Mouse (Mus musculus): ENCODE measurements around the gene Mindy3. TPM values are rescaled to one million over a fixed set of nuclear protein-coding genes. Genes with fewer than 3 reads are reported as not detected.

The Mindy3 gene
- polyA plus RNA-seq, 1 experiment, result 52.6 TPM

DNA sequence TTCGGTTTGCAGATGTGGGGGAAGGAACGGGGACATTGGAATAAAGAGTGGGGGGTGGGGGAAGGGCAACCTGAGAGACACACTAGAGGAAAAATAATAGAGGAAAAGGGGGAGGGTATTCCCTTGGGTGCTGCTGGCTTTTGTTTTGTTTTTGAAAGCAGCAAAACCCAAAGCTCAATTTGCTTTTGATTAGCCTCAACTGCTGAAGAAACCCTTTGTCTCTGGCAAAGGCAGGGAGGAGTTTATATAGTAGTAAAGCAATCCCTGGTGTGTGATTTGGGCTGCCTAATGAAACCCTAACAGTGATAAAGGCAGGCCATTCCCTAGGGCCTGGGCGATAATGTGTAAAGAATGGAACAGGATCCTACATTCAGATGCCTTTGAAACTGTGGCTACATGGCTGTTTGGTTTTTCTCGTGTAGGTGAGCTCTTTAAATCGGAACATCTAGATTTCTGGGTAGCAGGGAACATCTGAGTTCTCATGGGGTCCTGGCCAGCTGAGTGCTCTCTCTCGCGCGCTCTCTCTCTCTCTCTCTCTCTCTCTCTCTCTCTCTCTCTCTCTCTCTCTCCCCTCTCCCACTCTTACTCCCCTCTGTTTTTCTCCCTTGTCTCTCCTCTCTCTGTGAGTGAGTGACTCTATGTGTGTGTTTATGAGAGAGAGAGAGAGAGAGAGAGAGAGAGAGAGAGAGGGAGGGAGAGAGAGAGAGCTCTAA is 90.8 kb downstream of the Mindy3 start:
- Histone ChIP-seq H3K4me1 (ENCODE audit: control insufficient read depth, insufficient read depth, low read length) (no peaks in the 10 kb centered on the region), H3K27me3 (ENCODE audit: control insufficient read depth, insufficient read depth, low read length) (no peaks in the 10 kb centered on the region), H3K27ac (ENCODE audit: insufficient read depth, low read length) (no peak overlapping the region), H3K4me3 (replicated peaks; ENCODE audit: insufficient read depth, low read depth, low read length) (no peak overlapping the region)
- TF ChIP-seq CTCF (IDR thresholded peaks at IDR 0.05; ENCODE audit: borderline replicate concordance, insufficient read depth, low read depth, low read length) (no peak), POLR2A (IDR thresholded peaks at IDR 0.05; ENCODE audit: borderline replicate concordance, insufficient read depth, low read length) (no peak)
- DNase-seq, result no peak
- WGBS, result 30% methylated on average over 8 of the region's 8 CpGs

DNA sequence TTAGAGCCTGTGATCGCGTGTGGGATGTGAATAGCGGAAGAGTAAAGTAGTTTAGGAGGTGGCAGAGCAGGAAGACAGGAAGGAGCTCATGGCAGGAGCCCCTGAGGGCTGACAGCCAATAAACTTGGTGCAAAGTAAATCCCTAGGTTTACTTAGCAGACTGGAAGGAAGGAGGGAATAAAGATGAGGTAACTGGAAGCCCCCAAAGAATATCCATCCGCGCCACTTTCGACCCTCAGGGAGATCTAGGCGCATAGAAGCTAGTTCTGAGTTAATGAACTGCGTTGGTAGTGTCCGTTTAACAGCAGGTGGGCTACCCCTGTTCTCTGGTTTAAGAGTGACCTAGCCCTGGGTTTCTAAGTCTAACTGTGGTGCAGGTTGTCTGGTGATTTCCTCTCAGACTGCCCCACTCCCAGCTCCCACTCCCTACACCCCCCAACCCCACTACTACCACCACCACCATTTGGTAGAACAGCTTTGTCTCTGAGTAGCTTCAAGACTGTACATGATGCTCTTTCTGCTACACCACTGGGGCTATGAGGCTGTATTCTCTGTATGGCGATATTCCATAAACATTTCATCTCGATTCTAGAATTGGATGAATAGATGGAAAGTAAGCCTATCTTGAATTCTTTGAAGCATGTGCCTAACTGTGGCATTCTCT is 91.4 kb downstream of the Mindy3 start:
- no peak overlapping the region for H3K4me3 ChIP-seq (replicated peaks; ENCODE audit: insufficient read depth, low read depth, low read length)

DNA sequence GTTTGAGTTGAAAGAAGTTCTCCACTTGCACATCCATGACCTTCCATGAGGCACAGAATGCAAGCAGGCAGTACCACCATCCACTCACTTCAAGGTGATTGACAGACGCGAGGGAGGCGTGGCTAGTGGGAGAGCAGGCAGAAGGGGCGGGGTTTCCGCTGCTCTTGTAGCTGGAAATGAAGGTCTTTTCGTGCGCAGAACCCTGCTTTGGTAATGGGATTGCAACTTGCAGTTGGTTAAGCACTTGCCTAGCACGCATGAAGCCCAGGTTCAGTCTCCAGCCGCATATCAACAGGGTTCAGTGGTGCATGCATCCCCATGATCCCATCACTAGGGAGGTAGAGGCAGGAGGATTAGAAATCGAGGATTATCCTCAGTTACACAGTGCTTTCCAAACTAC is 92.1 kb downstream of the Mindy3 start:
- H3K27me3 ChIP-seq (ENCODE audit: control insufficient read depth, insufficient read depth, low read length), result no peaks in the 10 kb centered on the region
- H3K4me1 ChIP-seq (ENCODE audit: control insufficient read depth, insufficient read depth, low read length), result no peaks in the 10 kb centered on the region
- 25% methylated on average over 10 of the region's 10 CpGs for WGBS
- no peak overlapping the region for H3K27ac ChIP-seq (ENCODE audit: insufficient read depth, low read length)
- TF ChIP-seq POLR2A (IDR thresholded peaks at IDR 0.05; ENCODE audit: borderline replicate concordance, insufficient read depth, low read length) (no peak), CTCF (IDR thresholded peaks at IDR 0.05; ENCODE audit: borderline replicate concordance, insufficient read depth, low read depth, low read length) (no peak)
- H3K4me3 ChIP-seq (replicated peaks; ENCODE audit: insufficient read depth, low read depth, low read length), result no peak overlapping the region
- peak in 1 of 2 experiments; percentile 5 for DNase-seq

More for the DNA sequence above, 91.4 kb downstream of the Mindy3 start:
- H3K27me3 ChIP-seq (ENCODE audit: control insufficient read depth, insufficient read depth, low read length), result no peaks in the 10 kb centered on the region
- no peaks in the 10 kb centered on the region for H3K4me1 ChIP-seq (ENCODE audit: control insufficient read depth, insufficient read depth, low read length)
- whole genome bisulfite sequencing, result 52% methylated on average over 11 of the region's 11 CpGs
- TF ChIP-seq POLR2A (IDR thresholded peaks at IDR 0.05; ENCODE audit: borderline replicate concordance, insufficient read depth, low read length), result no peak
- no peak for TF ChIP-seq CTCF (IDR thresholded peaks at IDR 0.05; ENCODE audit: borderline replicate concordance, insufficient read depth, low read depth, low read length)
- H3K27ac ChIP-seq (ENCODE audit: insufficient read depth, low read length), result no peak overlapping the region
- no peak for DNase-seq

DNA sequence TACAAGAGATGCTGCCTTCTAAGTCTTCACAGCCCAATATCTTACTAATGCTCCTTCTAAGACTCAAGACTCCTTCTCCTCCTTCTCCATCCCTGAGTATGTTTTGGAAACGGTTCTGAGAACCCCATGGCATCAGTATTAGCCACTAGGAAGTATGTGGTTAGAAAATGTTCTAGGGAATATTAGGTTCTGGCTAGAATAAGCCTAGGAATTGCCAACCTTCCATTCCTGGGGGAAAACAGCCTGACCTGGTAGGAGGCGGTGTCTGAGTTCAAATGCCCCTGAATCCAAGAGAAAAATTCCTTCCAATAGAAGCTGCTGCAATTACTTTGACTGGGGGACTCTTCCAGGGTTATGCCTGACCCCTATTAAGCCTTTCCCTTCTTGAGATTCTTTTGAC is 93.4 kb downstream of the Mindy3 start:
- WGBS, result 35% methylated on average over 2 of the region's 2 CpGs

DNA sequence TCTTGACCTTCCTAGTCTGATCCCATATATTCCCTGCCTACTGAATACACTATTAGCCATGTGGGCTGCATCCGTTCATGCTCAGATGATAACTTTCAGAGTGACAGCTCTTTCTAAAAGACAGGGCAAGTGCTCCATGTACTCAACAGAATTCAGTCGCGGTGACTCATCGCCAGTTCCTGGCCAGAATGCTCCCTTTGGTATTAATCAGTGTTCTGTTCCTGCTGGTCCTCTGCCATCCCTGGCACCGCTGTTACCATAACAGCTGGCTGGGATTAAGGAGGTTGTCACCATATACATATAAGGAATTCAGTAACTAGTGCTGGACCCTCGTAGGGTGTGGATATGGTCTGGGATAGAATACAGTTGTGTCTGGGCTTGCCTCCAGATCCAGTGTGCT is 93.9 kb downstream of the Mindy3 start:
- DNase-seq, result no peak
- Histone ChIP-seq H3K4me3 (replicated peaks; ENCODE audit: insufficient read depth, low read depth, low read length) (no peak overlapping the region), H3K27ac (ENCODE audit: insufficient read depth, low read length) (no peak overlapping the region), H3K4me1 (ENCODE audit: control insufficient read depth, insufficient read depth, low read length) (no peaks in the 10 kb centered on the region), H3K27me3 (ENCODE audit: control insufficient read depth, insufficient read depth, low read length) (no peaks in the 10 kb centered on the region)
- TF ChIP-seq CTCF (IDR thresholded peaks at IDR 0.05; ENCODE audit: borderline replicate concordance, insufficient read depth, low read depth, low read length) (no peak), POLR2A (IDR thresholded peaks at IDR 0.05; ENCODE audit: borderline replicate concordance, insufficient read depth, low read length) (no peak)
- 11% methylated on average over 6 of the region's 6 CpGs for WGBS

More for the DNA sequence above, 93.4 kb downstream of the Mindy3 start:
- Histone ChIP-seq H3K4me1 (ENCODE audit: control insufficient read depth, insufficient read depth, low read length) (no peaks in the 10 kb centered on the region), H3K27ac (ENCODE audit: insufficient read depth, low read length) (no peak overlapping the region), H3K4me3 (replicated peaks; ENCODE audit: insufficient read depth, low read depth, low read length) (no peak overlapping the region), H3K27me3 (ENCODE audit: control insufficient read depth, insufficient read depth, low read length) (no peaks in the 10 kb centered on the region)
- DNase-seq, result no peak
- TF ChIP-seq CTCF (IDR thresholded peaks at IDR 0.05; ENCODE audit: borderline replicate concordance, insufficient read depth, low read depth, low read length), result no peak

DNA sequence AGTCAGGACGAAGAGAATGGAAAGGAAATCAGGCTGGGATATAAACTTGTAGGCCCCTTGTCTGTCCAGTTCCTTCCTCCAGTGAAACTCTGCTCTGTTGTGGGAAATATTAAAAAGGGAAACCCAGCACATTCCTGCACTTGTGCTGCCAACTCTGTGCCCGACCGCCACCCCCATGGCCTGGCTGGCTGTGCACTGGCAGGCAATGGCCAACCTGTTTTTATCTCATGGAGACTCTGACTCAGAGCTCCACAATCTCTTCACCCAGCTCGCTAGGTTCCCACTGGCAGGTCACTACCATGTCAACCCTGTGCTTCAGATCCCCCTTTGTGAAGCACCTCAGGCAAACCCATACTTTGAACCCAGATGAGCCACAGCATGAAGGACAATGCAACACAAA is 98.4 kb downstream of the Mindy3 start:
- 78% methylated on average over 4 of the region's 4 CpGs for WGBS
- TF ChIP-seq POLR2A (IDR thresholded peaks at IDR 0.05; ENCODE audit: borderline replicate concordance, insufficient read depth, low read length) (no peak), CTCF (IDR thresholded peaks at IDR 0.05; ENCODE audit: borderline replicate concordance, insufficient read depth, low read depth, low read length) (no peak)
- Histone ChIP-seq H3K27me3 (ENCODE audit: control insufficient read depth, insufficient read depth, low read length) (no peaks in the 10 kb centered on the region), H3K4me3 (replicated peaks; ENCODE audit: insufficient read depth, low read depth, low read length) (no peak overlapping the region), H3K27ac (ENCODE audit: insufficient read depth, low read length) (no peak overlapping the region), H3K4me1 (ENCODE audit: control insufficient read depth, insufficient read depth, low read length) (no peaks in the 10 kb centered on the region)
- DNase-seq, result no peak

DNA sequence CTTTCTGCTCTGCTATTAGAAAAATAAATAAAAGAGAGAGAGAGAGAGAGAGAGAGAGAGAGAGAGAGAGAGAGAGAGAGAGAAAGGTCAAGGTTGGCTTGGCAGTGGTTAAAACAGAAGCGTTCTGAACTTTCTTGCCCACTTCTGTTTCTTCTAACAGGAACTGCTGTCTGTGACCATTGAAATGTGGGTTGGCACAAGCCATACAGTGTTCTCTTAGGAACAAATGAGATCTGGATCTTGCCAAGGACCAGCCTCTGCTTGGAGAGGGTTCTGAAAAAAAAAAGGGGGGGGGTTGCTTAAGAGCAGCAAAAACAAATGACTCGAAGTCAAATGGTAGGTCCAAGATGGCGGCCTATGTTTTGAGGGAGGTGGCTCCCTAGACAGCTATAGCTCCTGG is 100.6 kb downstream of the Mindy3 start:
- no peaks in the 10 kb centered on the region for H3K27me3 ChIP-seq (ENCODE audit: control insufficient read depth, insufficient read depth, low read length)
- no peak for DNase-seq
- WGBS, result 79% methylated on average over 3 of the region's 3 CpGs
- TF ChIP-seq CTCF (IDR thresholded peaks at IDR 0.05; ENCODE audit: borderline replicate concordance, insufficient read depth, low read depth, low read length) (no peak), POLR2A (IDR thresholded peaks at IDR 0.05; ENCODE audit: borderline replicate concordance, insufficient read depth, low read length) (no peak)
- no peaks in the 10 kb centered on the region for H3K4me1 ChIP-seq (ENCODE audit: control insufficient read depth, insufficient read depth, low read length)
- no peak overlapping the region for H3K4me3 ChIP-seq (replicated peaks; ENCODE audit: insufficient read depth, low read depth, low read length)
- H3K27ac ChIP-seq (ENCODE audit: insufficient read depth, low read length), result no peak overlapping the region

DNA sequence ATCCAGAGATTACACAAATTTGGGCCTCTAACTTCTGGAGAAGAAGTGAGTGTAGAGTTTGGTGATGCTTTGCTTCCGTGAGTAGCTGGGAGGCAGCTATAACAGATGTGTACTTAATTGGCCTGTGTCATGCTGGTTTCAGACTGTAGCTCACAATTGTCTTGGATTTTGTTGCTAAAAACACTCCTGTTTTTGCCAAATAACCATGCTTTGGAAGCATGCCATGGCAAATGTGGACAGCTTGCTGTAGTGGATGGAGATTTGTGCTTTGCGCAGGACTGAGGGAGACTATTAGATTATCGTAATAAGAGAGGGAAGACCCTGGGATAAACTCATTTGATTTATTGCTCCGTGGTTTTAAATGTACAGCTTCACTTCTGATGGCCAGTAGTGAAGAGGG is 101.2 kb downstream of the Mindy3 start:
- no peak overlapping the region for H3K4me3 ChIP-seq (replicated peaks; ENCODE audit: insufficient read depth, low read depth, low read length)
- DNase-seq, result no peak
- no peaks in the 10 kb centered on the region for H3K27me3 ChIP-seq (ENCODE audit: control insufficient read depth, insufficient read depth, low read length)
- no peaks in the 10 kb centered on the region for H3K4me1 ChIP-seq (ENCODE audit: control insufficient read depth, insufficient read depth, low read length)
- TF ChIP-seq POLR2A (IDR thresholded peaks at IDR 0.05; ENCODE audit: borderline replicate concordance, insufficient read depth, low read length) (no peak), CTCF (IDR thresholded peaks at IDR 0.05; ENCODE audit: borderline replicate concordance, insufficient read depth, low read depth, low read length) (no peak)
- WGBS, result 31% methylated on average over 4 of the region's 4 CpGs
- H3K27ac ChIP-seq (ENCODE audit: insufficient read depth, low read length), result no peak overlapping the region
